Mouse (Mus musculus) kidney, adult 2 months (tissue): ENCODE data around the gene Galnt4. TPM values are rescaled to one million over a fixed set of nuclear protein-coding genes. Genes with fewer than 3 reads are reported as not detected.

ENCODE experiments used
- DNase-seq: peaks from one replicate; pipeline ENCODE4 v3.0.0; 2021
- H3K27ac ChIP-seq: fragments of 200-500 bp; 2 replicates; pipeline ENCODE4 v1.5.1; 2012; ENCODE audit warnings: low read depth, low read length, control low read depth, inconsistent platforms; ENCODE audit not compliant: insufficient read depth
- H3K27me3 ChIP-seq: fragments of 200-500 bp; replicated peaks from 2 replicates; pipeline ENCODE4 v1.6.1; 2012; ENCODE audit warnings: mild to moderate bottlenecking, moderate library complexity, low read length, inconsistent platforms; ENCODE audit not compliant: control insufficient read depth, insufficient read depth
- H3K36me3 ChIP-seq: fragments of 200-500 bp; 2 replicates; pipeline ENCODE4 v1.6.1; 2012; ENCODE audit warnings: mild to moderate bottlenecking, moderate library complexity, low read length, inconsistent platforms; ENCODE audit not compliant: control insufficient read depth, insufficient read depth
- H3K4me1 ChIP-seq: fragments of 200-500 bp; 2 replicates; pipeline ENCODE4 v1.6.1; 2011; ENCODE audit warnings: low read length; ENCODE audit not compliant: control insufficient read depth, insufficient read depth
- H3K4me3 ChIP-seq: fragments of 200-500 bp; 2 replicates; pipeline ENCODE4 v1.5.1; 2011; ENCODE audit warnings: mild to moderate bottlenecking, low read depth, low read length, control low read depth; ENCODE audit not compliant: insufficient read depth
- CTCF ChIP-seq: fragments of 200-500 bp; conservative IDR thresholded peaks from 2 replicates; pipeline ENCODE4 v1.5.1; 2011; ENCODE audit warnings: low read depth, mild to moderate bottlenecking, control low read depth, low read length, moderate library complexity, mixed read lengths; ENCODE audit not compliant: insufficient read depth, insufficient read length
- POLR2A ChIP-seq: fragments of 200-500 bp; IDR thresholded peaks from one replicate; pipeline ENCODE4 v1.6.1; 2011; ENCODE audit warnings: low read depth, low read length, control low read depth
- WGBS: fragments of 180-500 bp; shearing (Covaris S2); methylation state at CpG from one replicate; pipeline ENCODE4 v1.1.7; 2018; 5-methylcytosine and 5-hydroxymethylcytosine counted together
- polyA plus RNA-seq: library from polyadenylated mRNA; depleted of rRNA; stranded (reverse); fragments of >200 nt; gene quantifications from 2 replicates; pipeline ENCODE4 v1.2.3, GENCODE M21; 2012

The Galnt4 gene
- polyA plus RNA-seq, 1 experiment: 1.7 TPM

GRCm38 (mm10) chr10:99083431-99084003 is 24.4 kb upstream of the Galnt4 start:
- DNase-seq: peak; percentile 73
- Histone ChIP-seq H3K27me3 (no peaks in the 10 kb centered on the region), H3K36me3 (no peaks in the 10 kb centered on the region), H3K27ac (no peak overlapping the region), H3K4me1 (peaks cover 2% of the 10 kb centered on the region; the same call in 1 of the 2 replicates), H3K4me3 (no peak overlapping the region)
- TF ChIP-seq CTCF (peak; percentile 35; the same call in 1 of the 2 replicates), POLR2A (no peak)
- 65% methylated on average over 14 of the region's 14 CpGs for WGBS

GRCm38 (mm10) chr10:99084397-99085239 is 23.3 kb upstream of the Galnt4 start:
- peak; percentile 86 for DNase-seq
- WGBS: 43% methylated on average over 23 of the region's 23 CpGs
- Histone ChIP-seq H3K4me3 (no peak overlapping the region), H3K4me1 (peaks cover 2% of the 10 kb centered on the region; the same call in 1 of the 2 replicates), H3K27ac (no peak overlapping the region), H3K27me3 (no peaks in the 10 kb centered on the region), H3K36me3 (no peaks in the 10 kb centered on the region)
- peak; percentile 90 for TF ChIP-seq CTCF
- no peak for TF ChIP-seq POLR2A

GRCm38 (mm10) chr10:99085240-99085587 is 22.7 kb upstream of the Galnt4 start:
- Histone ChIP-seq H3K4me3 (no peak overlapping the region), H3K27ac (no peak overlapping the region), H3K27me3 (no peaks in the 10 kb centered on the region), H3K4me1 (peaks cover 2% of the 10 kb centered on the region; the same call in 1 of the 2 replicates), H3K36me3 (no peaks in the 10 kb centered on the region)
- no peak for DNase-seq
- WGBS: 50% methylated on average over 6 of the region's 6 CpGs
- TF ChIP-seq POLR2A: no peak
- TF ChIP-seq CTCF: no peak

DNA sequence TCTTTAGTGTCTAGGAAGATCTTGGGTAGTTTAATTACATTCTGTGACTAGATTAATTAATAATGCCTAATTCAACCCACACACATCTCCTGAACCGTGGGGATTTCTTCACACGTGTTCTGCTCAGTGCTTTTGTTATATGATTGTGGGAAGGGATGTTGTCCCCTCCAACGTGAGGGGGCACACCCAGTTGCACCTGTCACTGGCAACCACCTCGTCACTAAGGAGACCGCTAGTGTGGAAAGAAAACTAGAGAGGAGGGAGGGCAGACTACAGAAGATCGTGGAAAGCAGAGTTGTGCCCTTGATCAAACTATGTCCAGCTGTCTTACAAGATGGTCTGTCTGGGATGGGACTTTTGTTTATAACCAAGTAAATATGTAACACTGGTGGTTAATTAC is 21.9 kb upstream of the Galnt4 start:
- WGBS: 46% methylated on average over 6 of the region's 6 CpGs
- H3K36me3 ChIP-seq: no peaks in the 10 kb centered on the region
- H3K4me3 ChIP-seq: no peak overlapping the region
- H3K4me1 ChIP-seq: peaks cover 2% of the 10 kb centered on the region; the same call in 1 of the 2 replicates
- DNase-seq: no peak
- no peak for TF ChIP-seq CTCF
- TF ChIP-seq POLR2A: no peak
- no peaks in the 10 kb centered on the region for H3K27me3 ChIP-seq
- no peak overlapping the region for H3K27ac ChIP-seq

DNA sequence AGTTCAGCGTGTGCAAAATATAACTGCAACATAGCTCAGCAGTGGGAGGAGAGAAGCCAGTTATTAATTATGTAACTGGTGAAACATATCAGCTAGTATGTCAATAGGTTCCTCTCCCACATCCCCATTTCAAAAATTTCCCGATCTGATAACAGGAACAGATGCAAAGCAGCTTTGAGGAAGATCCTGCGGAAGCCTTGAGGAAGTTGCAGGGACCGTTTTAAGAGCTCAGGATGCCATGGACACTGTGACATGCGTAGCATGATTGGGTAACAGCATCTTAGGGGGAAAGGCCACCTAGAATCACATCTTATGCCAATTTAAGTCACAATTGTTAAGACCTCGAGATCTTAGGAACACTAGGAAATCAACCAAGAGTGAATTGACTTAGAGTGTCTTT is 18.1 kb upstream of the Galnt4 start:
- Histone ChIP-seq H3K27ac (no peak overlapping the region), H3K27me3 (no peaks in the 10 kb centered on the region), H3K4me3 (no peak overlapping the region), H3K36me3 (no peaks in the 10 kb centered on the region), H3K4me1 (no peaks in the 10 kb centered on the region)
- TF ChIP-seq CTCF (no peak), POLR2A (no peak)
- DNase-seq: no peak
- WGBS: 67% methylated on average over 6 of the region's 6 CpGs

- H3K36me3 ChIP-seq: no peaks in the 10 kb centered on the region
- TF ChIP-seq CTCF: no peak
- no peak for TF ChIP-seq POLR2A
- no peak for DNase-seq
- no peaks in the 10 kb centered on the region for H3K4me1 ChIP-seq
- no peak overlapping the region for H3K27ac ChIP-seq
- H3K4me3 ChIP-seq: no peak overlapping the region
- no peaks in the 10 kb centered on the region for H3K27me3 ChIP-seq
- 63% methylated on average over 2 of the region's 2 CpGs for WGBS
These were observed 14.6 kb upstream of the Galnt4 start for GRCm38 (mm10) chr10:99093364-99093763.

GRCm38 (mm10) chr10:99095114-99095513 is 12.8 kb upstream of the Galnt4 start:
- 72% methylated on average over 2 of the region's 2 CpGs for WGBS
- H3K4me3 ChIP-seq: no peak overlapping the region
- DNase-seq: no peak
- TF ChIP-seq POLR2A (no peak), CTCF (no peak)
- no peaks in the 10 kb centered on the region for H3K36me3 ChIP-seq
- no peaks in the 10 kb centered on the region for H3K4me1 ChIP-seq
- no peak overlapping the region for H3K27ac ChIP-seq
- H3K27me3 ChIP-seq: no peaks in the 10 kb centered on the region
